Comparison of ENCODE assay signal across 22 mouse cellular contexts in the genomic region with DNA sequence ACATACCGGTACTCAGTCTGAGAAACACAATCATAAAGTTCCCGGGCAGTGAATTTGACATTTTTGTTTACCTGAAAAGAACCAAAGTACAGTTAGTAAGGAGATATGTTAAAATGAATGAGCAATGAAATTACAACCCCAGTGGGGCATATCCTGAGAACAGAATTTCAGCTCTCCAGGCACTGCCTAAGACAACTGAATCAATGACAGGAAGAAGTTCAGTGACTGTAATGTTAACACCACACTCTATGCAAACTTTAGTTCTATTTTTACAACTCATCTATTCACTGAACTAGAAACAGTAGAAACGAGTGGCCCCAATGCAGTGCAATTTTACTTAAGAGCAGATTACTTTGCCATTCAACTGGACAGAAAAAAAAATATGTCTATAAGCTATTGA. TPM values are rescaled to one million over a fixed set of nuclear protein-coding genes. Genes with fewer than 3 reads are reported as not detected.
A peak's percentile ranks its signal among the peaks of the same experiment; 100 is the strongest.
DNase-seq lines count a peak whose midpoint lies in the region; ATAC-seq and TF ChIP-seq lines count a peak whose summit lies in the region.
"Had no signal": no experiment of that assay in that cellular context is flagged by ENCODE, and none has a peak within 500 bp of the region (broad histone marks: within the 10 kb centered on the region; RNA-seq: fewer than 3 reads in every experiment).

No protein-coding gene starts in this region.

- DNase-seq in A20 (ENCODE audit: low read depth, low spot score) (peak; percentile 66), CH12.LX (ENCODE audit: extremely low read depth) (peak; percentile 41)
- DNase-seq in urinary bladder, postnatal 14 days (ENCODE audit: low spot score), result no peak
- no peak for DNase-seq in heart, postnatal 36 days
- DNase-seq in cerebellum, postnatal 36 days, result no peak
- DNase-seq: adrenal gland, adult 2 months; adrenal gland, postnatal 10 days; adrenal gland, postnatal 25 days; cerebellum, adult 11 months; cerebellum, adult 18-20 months; cerebellum, adult 8-10 months; cerebellum, adult 9-11 months; cerebellum, postnatal 14 days had no signal

- TF ChIP-seq POLR2A in CH12.LX (IDR thresholded peaks at IDR 0.05; ENCODE audit: low read depth, low read length), result no peak

- peaks cover 30 to 41% of the 10 kb centered on the region in 2 experiments for H3K36me3 ChIP-seq in CH12.LX (replicated peaks in 1 of 2; ENCODE audit: control insufficient read depth in 1 of 2, insufficient read depth in 1 of 2, low read length in 1 of 2)

- 0 out of 2 replicates have a peak overlapping the region, but pooled peaks have one; percentile 26 for H3K9ac ChIP-seq in CH12.LX (ENCODE audit: insufficient read depth, low read depth)
- H3K9ac ChIP-seq: embryonic facial prominence, embryonic 12.5 days; forebrain, embryonic 12.5 days had no signal

- peak overlapping the region; percentile 45; the same call in 1 of the 2 replicates for H3K4me2 ChIP-seq in CH12.LX (ENCODE audit: insufficient read depth, low read depth, poor library complexity, severe bottlenecking)
- H3K4me2 ChIP-seq: embryonic facial prominence, embryonic 12.5 days; forebrain, embryonic 12.5 days had no signal

- no peaks in the 10 kb centered on the region for H3K79me2 ChIP-seq in CH12.LX (replicated peaks; ENCODE audit: control insufficient read depth, extremely low read depth, insufficient read depth, poor library complexity, severe bottlenecking)

- TF ChIP-seq RAD21 in CH12.LX (IDR thresholded peaks at IDR 0.05; ENCODE audit: low read depth, low read length), result no peak

- H3K4me3 ChIP-seq in CH12.LX (replicated peaks in 1 of 3; ENCODE audit: low read depth in 2 of 3, low read length in 2 of 3, poor library complexity in 1 of 3), result no peak overlapping the region
- H3K4me3 ChIP-seq: embryonic facial prominence, embryonic 10.5 days; embryonic facial prominence, embryonic 12.5 days; erythroblast, embryonic 14.5 days; forebrain, embryonic 10.5 days; forebrain, embryonic 12.5 days had no signal

- no peaks in the 10 kb centered on the region for H3K9me3 ChIP-seq in CH12.LX (replicated peaks; ENCODE audit: low read length)
- H3K9me3 ChIP-seq: embryonic facial prominence, embryonic 10.5 days; embryonic facial prominence, embryonic 12.5 days; forebrain, embryonic 10.5 days; forebrain, embryonic 12.5 days had no signal

- no peaks in the 10 kb centered on the region for H3K27me3 ChIP-seq in CH12.LX (replicated peaks)
- H3K27me3 ChIP-seq: embryonic facial prominence, embryonic 12.5 days; forebrain, embryonic 12.5 days had no signal

- in situ Hi-C loops in CH12.LX (cut with MboI; ENCODE audit: low pct_ligation_motif_present, low pct_unique_long_range_greater_than_20kb, low sequenced_read_pairs), result no loop called here

- TF ChIP-seq CTCF in CH12.LX (conservative IDR thresholded peaks at IDR 0.05 in 1 of 2, IDR thresholded peaks at IDR 0.05 in 1 of 2; ENCODE audit: low read depth in 2 of 2, low read length in 2 of 2), result no peak

- intact Hi-C loops in heart, postnatal 36 days (cut with DNase I), result no loop called here

- H3K27ac ChIP-seq in CH12.LX (ENCODE audit: insufficient read depth, low read depth), result peak overlapping the region; percentile 90
- H3K27ac ChIP-seq: embryonic facial prominence, embryonic 10.5 days; embryonic facial prominence, embryonic 12.5 days; forebrain, embryonic 10.5 days; forebrain, embryonic 12.5 days had no signal

- peak; percentile 41; the same call in 1 of the 2 replicates for ATAC-seq in neutrophil, adult 5-6 weeks (ENCODE audit: extremely low read depth, insufficient number of reproducible peaks, low FRiP score, poor library complexity, severe bottlenecking)
- ATAC-seq: CD4-positive, CD25-positive, alpha-beta regulatory T cell, adult 4 months; forebrain, embryonic 14.5 days; forebrain, embryonic 16.5 days had no signal

- H3K4me1 ChIP-seq in CH12.LX (ENCODE audit: control insufficient read depth in 1 of 2, insufficient read depth in 2 of 2), result peaks cover 11 to 26% of the 10 kb centered on the region in 2 experiments; a peak in 3 of 4 replicates
- H3K4me1 ChIP-seq: embryonic facial prominence, embryonic 10.5 days; embryonic facial prominence, embryonic 12.5 days; forebrain, embryonic 10.5 days; forebrain, embryonic 12.5 days had no signal

- no peak for TF ChIP-seq EP300 in CH12.LX (IDR thresholded peaks at IDR 0.05; ENCODE audit: low read length)

- dilution Hi-C loops in CH12.LX (cut with MboI; ENCODE audit: extremely low pct_ligation_motif_present, extremely low pct_unique_long_range_greater_than_20kb, low sequenced_read_pairs), result no loop called here

TF ChIP-seq in CH12.LX, 34 proteins besides CTCF, POLR2A, EP300 and RAD21:
- TF ChIP-seq CHD2 (IDR thresholded peaks at IDR 0.05; ENCODE audit: low read length), result no peak
- peak; percentile 62; the same call in 1 of the 2 replicates for TF ChIP-seq MEF2A (IDR thresholded peaks at IDR 0.05; ENCODE audit: borderline replicate concordance, low read depth, low read length)
- TF ChIP-seq MXI1 (IDR thresholded peaks at IDR 0.05; ENCODE audit: low read depth, low read length), result no peak
- TF ChIP-seq MAZ (IDR thresholded peaks at IDR 0.05; ENCODE audit: low read depth, low read length), result no peak
- TF ChIP-seq TBP (conservative IDR thresholded peaks at IDR 0.05; ENCODE audit: low read depth, low read length), result 0 out of 2 replicates have a peak, but pooled peaks have one; percentile 38
- no peak for TF ChIP-seq CHD1 (IDR thresholded peaks at IDR 0.05; ENCODE audit: low read depth, low read length)

RNA-seq across cellular contexts. Expression of gene Ivns1abp, which starts 26.3 kb away (rescaled TPM):
- 77.6 and 88.1 TPM in 2 replicates for total RNA-seq in CH12.LX (2012; rRNA removed)
- 197 and 234 TPM in 2 replicates for total RNA-seq in CH12.LX (2014; rRNA removed)
- polyA plus RNA-seq in CH12.LX (2012; ENCODE audit: insufficient read length, low read depth), result 212 and 216 TPM in 2 replicates
- 318 and 362 TPM in 2 replicates for total RNA-seq in neutrophil, adult 5-6 weeks (2017)
- total RNA-seq in heart, postnatal 36 days (2021), result 100 to 1,000 TPM; 774 to 837 TPM

RNA-seq across cellular contexts. Expression of gene Swt1, which starts 57.7 kb away (rescaled TPM):
- 10.8 and 14.8 TPM in 2 replicates for total RNA-seq in CH12.LX (2012; rRNA removed)
- 19.6 and 28.7 TPM in 2 replicates for total RNA-seq in CH12.LX (2014; rRNA removed)
- 6.9 and 8.0 TPM in 2 replicates for polyA plus RNA-seq in CH12.LX (2012; ENCODE audit: insufficient read length, low read depth)
- 53.5 and 63.4 TPM in 2 replicates for total RNA-seq in neutrophil, adult 5-6 weeks (2017)
- total RNA-seq in heart, postnatal 36 days (2021), result 1 to 10 TPM; 7.0 to 8.8 TPM

RNA-seq across cellular contexts. Expression of gene Trmt1l, which starts 57.8 kb away (rescaled TPM):
- 21.6 and 21.8 TPM in 2 replicates for total RNA-seq in CH12.LX (2012; rRNA removed)
- total RNA-seq in CH12.LX (2014; rRNA removed), result 20.9 and 22.7 TPM in 2 replicates
- polyA plus RNA-seq in CH12.LX (2012; ENCODE audit: insufficient read length, low read depth), result 18.9 and 23.7 TPM in 2 replicates
- 64.9 and 66.6 TPM in 2 replicates for total RNA-seq in neutrophil, adult 5-6 weeks (2017)
- total RNA-seq in heart, postnatal 36 days (2021), result 10 to 100 TPM; 20.0 to 20.3 TPM

Comparison
In these comparisons a context has a peak if more than half of its experiments do, and no peak if none do; other contexts are left out.
1. DNase-seq: peak in A20 (single experiment) and CH12.LX (single experiment); none in urinary bladder, postnatal 14 days (single experiment), heart, postnatal 36 days (0 of 2) and cerebellum, postnatal 36 days (0 of 2).